Mouse (Mus musculus) lung, postnatal 4 days (tissue): ENCODE results near the gene Ptprk.

ENCODE experiments used
- DNase-seq, 2 experiments: peaks; one replicate each; pipeline ENCODE4 v3.0.0; 2021

Ptprk gene

GRCm38 (mm10) chr10:28425371-28425770, 350.8 kb downstream of the Ptprk start:
- peak in 1 of 2 experiments; percentile 17 for DNase-seq

GRCm38 (mm10) chr10:28436084-28436483, 361.5 kb downstream of the Ptprk start:
- no peak for DNase-seq

- DNase-seq: no peak
Measured at GRCm38 (mm10) chr10:28449853-28450252, 375.2 kb downstream of the Ptprk start.

DNA sequence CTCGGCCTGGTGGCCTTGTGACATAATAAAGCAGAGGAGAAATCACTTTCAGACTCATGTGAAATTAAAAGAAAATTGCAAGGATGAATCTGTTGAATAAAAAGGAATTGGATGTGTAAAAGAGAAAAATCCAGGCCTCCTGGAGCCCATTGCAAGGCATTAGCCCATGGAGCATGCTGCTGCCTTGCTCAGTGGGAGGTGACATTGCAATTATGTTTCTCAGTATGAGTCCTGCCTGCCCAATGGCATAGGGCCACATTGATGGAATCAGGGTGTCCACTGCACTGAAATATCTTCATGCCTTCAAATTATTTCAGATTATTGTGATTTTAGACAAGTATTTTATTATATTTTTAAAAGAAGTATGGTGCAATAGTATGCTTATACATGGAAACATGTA, 376.0 kb downstream of the Ptprk start:
- DNase-seq: no peak

- DNase-seq: no peak
Measured at GRCm38 (mm10) chr10:28458027-28458426, 383.4 kb downstream of the Ptprk start.

GRCm38 (mm10) chr10:28459963-28460362, 385.3 kb downstream of the Ptprk start:
- DNase-seq: no peak

- DNase-seq: no peak
Measured at GRCm38 (mm10) chr10:28463706-28464105, 389.1 kb downstream of the Ptprk start.

DNA sequence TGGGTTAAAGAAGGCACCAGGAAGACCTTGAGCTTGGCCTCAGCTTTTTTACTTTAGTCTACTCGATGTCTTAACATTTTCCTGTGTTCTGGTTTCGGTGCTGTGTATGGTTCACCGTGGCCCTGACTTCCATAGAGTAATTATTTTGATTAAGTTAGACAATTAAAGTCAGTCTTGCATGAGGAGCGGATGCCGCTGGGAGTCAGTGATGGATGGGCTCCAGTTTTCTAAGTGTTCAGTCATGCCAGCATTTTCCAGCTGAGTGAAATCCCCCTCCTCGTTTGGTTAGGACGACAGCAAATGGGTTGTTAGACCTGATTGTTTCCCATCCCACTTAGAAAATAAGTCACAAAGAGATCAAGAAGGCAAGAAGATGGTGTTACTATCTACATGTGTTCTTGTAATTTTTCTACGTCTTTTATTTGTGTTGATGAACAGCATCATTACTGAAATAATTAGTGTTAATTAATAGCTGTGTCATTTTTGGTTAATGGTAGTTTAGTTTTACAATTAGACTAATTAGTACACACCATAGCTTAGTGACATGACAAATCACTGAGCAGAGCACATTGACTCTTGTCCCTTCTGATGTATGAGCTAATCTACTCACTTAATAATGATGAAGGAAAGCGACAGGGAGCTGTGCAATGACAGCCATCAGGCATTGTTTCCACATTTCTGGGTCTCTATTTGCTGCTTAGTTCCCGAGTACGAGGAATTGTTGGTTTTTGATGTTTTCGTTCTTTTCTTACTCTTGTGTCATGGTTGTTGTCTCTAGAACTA, 390.3 kb downstream of the Ptprk start:
- no peak for DNase-seq

GRCm38 (mm10) chr10:28485574-28485973, 411.0 kb downstream of the Ptprk start:
- DNase-seq: peak; percentile 47 to 48

- DNase-seq: no peak
Measured at GRCm38 (mm10) chr10:28491006-28491405, 416.4 kb downstream of the Ptprk start.

GRCm38 (mm10) chr10:28492206-28492605, 417.6 kb downstream of the Ptprk start:
- DNase-seq: no peak

- DNase-seq: peak; percentile 9 to 56
Measured at GRCm38 (mm10) chr10:28492870-28493269, 418.2 kb downstream of the Ptprk start.

DNA sequence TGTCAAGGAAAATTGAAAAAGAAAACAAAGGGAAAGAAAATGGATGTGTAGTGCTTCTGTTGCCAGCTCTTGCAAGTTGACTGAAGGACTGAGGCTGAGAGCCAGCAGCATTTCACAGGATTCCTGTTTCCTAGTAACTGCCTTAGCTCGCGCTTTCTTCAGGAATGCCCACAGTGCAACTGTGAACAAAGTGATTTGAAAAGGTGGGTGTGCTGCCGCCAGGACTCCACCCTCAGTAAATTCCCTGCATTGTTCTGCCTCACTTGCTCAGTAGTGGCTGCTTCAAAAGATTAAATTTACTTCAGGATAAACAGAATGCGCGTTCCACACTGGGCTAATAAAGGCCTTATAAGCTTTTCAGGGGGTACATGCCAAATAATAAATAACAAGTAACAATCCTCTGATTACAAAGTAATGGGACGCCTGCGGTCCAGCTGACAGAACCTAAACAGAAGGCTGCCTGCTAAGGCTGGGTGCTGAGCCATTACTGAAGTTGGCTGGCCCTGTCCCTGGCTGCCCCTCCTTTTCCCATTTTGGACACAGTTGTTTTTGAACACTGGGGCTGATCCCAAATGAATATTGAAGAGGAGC, 418.7 kb downstream of the Ptprk start:
- peak; percentile 35 to 63 for DNase-seq

DNA sequence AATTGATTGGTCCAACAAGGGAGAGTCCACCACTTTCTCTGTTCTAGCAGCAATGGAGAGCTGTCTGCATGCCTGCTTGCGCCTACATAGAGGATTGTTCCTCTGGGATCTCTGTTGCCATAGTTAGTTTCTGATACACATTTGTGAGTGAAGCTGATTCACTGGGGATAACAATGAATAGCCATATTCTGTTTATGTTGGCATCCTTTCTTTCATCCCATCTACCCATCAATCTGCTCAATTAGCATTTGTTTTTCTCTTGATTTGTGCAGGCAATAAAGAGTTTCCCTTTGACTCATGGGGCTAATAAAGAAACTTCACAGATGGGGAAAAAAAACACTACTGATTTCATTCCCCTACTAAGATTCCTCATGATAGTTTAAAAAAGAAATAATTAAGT, 423.2 kb downstream of the Ptprk start:
- DNase-seq: no peak

DNA sequence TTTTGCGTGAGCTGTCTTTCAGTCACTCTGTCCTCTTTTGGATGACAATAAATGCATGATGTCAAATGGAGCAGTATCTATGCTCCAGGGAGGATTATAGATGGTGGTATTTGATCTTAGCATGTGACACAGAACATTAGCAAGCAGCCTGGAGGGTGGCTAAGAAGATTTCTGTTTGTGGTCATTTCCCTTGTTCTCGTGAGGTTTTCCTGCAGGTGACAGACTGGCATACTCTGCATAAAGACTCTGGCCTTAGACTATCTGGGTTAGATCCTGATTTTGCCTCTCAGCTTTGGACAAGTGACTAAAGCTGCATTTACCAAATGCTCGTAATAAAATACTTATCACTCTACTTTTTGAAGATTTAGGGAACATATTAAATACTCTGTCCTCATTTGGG, 423.9 kb downstream of the Ptprk start:
- no peak for DNase-seq

DNA sequence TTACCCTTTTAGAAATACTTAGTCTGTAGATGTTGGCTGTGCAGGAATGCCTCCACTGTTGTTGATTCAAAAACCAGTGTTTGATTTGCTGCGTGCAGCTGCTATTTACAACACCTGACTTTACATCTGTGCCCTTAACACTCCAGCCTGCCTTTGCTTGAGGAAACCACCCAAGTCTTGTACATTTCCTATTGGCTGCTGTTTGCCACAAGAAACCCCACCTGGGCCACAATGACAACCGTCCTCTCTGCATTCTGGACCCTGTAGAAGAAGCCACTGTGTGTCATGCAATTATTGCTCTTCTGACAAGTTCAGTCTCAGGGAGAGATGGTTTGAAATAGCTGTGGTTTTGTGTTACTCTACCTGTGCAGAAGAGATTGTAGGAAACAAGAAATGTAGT, 439.0 kb downstream of the Ptprk start:
- no peak for DNase-seq

DNA sequence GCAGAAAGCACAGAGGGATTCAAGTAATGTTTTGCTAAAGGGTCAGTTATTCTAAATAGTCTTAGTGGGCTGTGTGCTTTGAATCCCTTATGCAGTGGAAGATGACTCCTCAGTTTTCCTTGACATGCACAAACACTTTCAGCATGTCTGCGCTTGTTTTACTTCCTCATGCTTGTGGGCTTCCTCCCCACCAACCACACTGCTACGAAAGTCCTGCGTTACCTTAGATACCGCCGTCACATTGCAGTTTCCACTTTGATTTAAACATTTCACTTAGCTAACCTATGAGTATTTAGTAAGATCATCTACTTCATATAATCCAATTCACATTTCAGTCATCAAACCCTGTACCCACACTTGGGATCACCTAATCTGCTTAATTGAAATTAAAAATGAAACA, 441.5 kb downstream of the Ptprk start:
- DNase-seq: no peak

- no peak for DNase-seq
Measured at GRCm38 (mm10) chr10:28518297-28518696, 443.7 kb downstream of the Ptprk start.

- no peak for DNase-seq
Measured at GRCm38 (mm10) chr10:28519861-28520260, 445.2 kb downstream of the Ptprk start.

- no peak for DNase-seq
Measured at GRCm38 (mm10) chr10:28523992-28524735, 449.5 kb downstream of the Ptprk start.

- no peak for DNase-seq
Measured at GRCm38 (mm10) chr10:28540595-28540994, 466.0 kb downstream of the Ptprk start.

DNA sequence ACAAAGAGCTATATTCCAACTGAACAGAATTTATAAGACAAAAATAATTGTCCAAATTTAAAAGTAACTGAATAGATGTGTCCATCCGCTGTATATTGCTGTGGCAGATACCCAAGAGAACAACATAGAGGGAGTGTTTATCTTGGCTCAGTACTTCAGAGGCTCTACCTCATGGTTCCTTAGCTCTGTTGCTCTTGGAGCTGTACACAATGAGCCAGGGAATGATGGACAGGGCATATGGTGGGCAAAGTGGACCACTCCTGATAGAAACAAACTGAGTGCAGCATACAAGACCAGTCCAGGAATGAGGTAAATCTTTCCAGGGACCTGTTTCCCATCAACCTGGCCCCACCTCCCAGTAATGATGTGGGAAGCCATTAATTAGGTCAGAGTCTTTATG, 468.1 kb downstream of the Ptprk start:
- no peak for DNase-seq

- no peak for DNase-seq
Measured at GRCm38 (mm10) chr10:28550549-28550948, 475.9 kb downstream of the Ptprk start.

- DNase-seq: no peak
Measured at GRCm38 (mm10) chr10:28552068-28552467, 477.4 kb downstream of the Ptprk start.
